Mouse (Mus musculus): ENCODE data around the gene Tmem210.

The Tmem210 gene

DNA sequence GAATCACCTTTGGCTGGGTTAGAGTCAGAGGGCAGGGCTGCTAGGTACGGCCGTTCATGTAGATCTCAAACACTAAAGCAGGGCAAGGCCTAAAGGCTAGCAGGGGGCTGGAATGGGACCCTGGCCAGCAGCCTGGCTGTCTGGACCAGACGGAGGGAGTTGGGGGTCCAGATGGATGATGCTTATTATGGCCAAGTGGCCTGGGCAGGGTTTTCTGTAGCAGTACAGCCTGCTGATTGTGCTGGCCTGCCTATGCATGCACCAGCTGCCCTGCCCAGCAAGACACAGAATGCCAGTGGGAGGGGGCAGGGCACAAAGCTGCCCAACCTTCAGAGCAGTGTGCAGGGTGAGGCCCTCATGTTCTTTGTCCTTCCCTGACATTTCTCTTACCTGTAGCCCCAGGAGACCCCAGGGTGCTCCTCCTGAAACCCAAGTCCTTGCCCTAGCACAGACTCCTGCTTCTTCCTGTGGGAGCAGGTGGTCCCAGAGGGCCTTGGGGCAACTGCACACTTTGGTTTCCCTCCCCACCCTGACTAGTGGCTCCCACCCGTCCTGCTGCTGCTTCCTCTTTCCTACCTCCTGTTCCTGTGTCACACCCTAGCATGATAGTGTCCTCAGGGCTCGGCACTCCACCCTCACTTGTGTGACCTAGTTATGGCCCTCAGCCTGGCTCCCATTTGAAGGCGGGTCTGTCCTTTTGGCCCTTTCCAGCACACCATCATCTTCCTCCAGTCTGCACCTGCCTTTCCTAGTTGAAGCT is 21.9 kb upstream of the Tmem210 start:
- DNase-seq, result peak; percentile 61

DNA sequence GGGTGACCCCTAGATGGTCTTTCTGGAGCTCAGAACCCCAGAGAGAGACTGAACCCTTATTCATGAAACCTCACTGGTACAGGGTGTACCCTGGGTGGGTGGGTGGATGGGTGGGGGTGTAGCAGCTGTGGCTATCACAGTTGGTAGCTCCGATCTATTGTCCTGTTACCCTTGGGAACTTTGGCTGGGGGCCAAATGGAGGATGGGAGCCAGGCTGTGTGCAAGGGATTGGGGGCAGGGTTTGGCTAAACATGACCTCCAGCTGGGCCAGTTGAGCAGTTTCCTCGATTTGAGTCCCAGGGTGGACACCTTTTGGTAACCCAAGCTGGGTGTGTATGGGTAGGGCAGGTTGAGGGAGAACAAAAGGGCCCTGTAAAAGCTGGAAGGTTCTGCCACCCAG is 21.2 kb upstream of the Tmem210 start:
- DNase-seq, result peak; percentile 79

DNA sequence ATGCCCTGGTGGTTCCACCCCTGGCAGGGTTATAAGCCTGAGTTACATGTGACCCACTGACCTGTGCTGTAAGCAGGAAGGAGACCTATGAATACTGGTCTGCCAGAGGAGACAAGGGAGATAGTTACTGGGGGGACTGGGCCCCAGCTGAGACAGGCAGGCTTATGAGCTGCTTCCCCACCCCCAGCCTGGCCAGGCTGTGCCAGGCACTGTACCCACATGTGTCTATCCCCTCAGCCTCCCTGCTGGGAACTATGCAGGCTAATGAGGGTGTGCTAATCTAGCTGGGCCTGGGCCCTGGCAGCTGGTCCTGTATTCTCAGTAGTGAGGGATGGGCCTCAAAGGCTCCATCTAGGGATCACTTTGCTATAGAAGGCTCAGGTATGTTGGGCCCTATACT is 20.7 kb upstream of the Tmem210 start:
- DNase-seq, result no peak

DNA sequence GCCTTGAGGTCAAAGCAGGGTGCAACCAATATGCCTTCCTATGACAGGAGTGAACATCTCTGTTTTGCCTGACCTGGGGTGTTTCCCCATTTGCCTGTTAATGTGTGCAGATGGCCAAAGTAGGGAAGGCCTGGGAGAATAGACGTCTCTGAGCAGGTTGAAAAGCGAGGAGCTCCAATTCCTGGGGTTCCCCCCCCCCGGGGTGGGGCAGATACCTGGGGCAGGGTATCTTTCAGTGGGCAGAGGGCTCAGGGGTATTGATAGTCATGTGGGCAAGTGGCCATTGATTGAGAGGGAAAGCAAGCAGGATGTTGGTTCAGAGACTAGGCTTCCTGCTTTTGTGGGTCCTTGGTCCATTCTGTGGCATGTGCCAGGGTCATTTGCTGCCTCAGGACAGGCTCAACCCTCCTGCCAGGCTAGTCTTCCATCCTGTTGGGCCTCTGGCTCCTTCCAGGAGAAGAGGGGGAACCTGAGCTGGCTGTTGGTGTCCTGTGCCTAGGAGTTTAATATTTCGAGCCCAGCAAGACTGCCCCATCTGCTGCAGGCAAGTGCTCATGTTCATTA is 20.1 kb upstream of the Tmem210 start:
- DNase-seq, result no peak

DNA sequence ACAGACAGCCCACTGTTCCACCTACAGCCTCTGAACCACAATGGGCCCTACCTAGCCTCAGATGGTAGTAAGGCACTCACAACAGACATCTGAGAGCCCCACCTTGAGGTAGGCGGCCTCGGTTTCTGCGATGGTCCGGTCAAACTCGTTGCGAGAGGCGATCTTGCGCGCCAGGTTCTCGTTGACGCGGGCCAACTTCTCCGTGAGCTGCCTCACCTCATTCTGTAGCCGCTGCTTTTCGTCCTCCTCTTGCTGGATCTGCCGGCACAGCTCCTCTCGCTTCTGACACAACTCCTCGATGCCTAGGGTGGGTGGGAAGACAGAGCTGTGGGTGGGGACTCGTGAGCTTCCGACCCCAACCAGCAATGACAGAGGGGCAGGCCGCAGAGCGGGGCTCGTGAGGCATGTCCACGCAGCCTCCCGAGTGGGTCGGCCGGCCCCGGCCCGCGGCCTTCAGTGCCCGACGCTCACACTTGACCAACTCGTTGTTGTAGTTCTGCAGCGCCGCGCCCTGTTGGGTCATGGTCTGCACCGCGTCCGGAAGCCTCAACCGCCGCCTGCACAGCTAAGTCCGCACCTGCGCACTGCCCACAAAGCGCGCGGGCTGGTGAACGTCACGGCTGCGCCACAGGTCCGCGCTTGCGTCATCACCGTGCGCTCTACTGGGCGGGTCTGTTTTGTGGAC is 16.0 kb upstream of the Tmem210 start, which contains the start of the genes Ssna1 and Anapc2:
Gene Ssna1, minus strand, starts transcription at position 612 of the 685 bp plus-strand sequence.
Gene Anapc2, plus strand, starts transcription at position 652 of the 685 bp plus-strand sequence.
- peak; percentile 98 for DNase-seq

DNA sequence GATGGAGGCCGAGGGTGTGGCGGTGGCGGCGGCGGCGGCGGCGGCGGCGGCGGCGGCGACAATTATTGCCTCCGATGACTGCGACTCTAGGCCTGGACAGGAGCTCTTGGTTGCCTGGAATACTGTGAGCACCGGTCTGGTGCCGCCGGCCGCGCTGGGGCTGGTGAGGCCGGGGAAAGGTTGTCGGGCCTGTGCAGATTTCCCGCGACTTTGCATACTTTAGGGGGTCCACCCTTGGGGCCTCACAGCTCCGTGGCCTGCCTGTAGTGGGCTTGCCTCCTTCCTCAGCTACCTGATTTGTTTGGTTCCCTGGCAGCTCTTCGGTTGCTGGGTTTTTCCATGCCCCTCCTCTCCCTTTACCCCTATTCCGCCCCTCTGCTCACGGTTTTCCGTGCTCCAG is 15.4 kb upstream of the Tmem210 start:
- DNase-seq, result no peak

DNA sequence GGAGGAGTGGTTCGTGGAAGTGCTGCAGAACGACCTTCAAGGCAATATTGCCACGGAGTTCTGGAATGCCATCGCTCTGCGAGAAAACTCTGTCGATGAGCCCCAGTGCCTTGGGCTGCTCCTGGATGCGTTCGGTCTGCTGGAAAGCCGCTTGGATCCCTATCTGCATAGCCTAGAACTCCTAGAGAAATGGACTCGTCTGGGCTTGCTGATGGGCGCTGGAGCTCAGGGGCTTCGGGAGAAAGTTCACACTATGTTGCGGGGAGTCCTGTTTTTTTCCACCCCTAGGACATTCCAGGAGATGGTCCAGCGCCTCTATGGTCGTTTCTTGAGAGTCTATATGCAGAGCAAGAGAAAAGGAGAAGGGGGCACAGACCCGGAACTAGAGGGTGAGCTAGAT is 14.9 kb upstream of the Tmem210 start:
- DNase-seq, result no peak

DNA sequence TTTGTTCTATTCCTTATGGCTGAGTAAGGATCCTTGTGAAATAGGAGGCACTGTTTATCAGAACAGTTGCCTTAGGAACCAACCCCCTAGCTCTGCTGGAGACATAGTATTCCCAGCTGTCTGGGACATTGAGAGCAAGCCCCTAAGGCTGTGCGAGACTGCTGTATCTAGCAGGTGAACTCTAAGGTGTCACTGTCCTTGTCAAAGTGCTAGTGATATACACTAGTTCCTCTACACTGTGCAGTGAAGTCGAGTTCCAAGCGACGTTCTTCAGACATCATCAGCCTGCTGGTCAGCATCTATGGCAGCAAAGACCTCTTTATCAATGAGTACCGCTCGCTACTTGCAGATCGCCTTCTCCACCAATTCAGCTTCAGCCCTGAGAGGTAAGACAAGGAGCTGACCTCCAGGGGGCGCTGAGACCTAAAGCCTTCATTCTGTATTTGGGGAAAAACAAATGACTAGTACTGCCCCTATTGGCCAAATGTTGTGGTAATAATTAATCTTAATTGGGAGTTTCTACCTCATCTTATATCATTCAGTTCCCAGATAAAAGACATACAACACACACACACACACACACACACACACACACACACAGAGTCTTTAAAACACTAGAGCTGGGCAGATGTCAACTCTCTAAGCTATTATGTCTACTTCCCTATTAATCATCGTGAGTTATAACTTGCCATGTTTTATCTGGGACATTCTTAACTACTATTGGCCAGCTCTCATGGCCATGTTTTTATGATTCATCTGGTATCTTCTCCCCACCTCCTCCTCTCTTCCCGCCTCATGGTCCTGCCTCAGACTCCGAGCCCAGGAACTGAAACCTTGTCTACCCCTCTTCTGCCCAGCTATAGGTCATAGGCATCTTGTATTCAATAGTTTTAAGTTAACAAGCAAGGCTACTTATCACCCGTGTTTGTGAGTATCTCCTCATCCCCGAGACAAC is 8.7 kb upstream of the Tmem210 start:
- DNase-seq, result peak; percentile 92

DNA sequence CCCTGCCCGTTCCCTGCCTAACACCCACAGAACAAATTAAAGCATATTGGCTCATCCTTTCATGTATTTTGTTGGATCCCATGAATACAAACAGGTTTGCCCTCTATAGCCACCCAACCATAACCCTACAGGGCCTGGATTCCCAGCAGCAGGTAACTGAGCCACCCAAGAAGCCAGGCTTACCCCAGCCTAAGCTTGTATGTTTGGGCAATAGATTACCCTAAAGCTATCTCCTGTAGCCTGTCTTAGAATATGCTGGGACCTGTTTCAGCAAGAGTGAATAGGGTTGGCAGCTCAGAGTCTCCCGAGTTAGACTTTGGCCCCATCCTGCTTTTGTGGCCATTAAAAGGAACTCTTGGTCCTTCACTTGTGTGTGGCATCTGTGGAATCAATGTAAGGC is 2.4 kb upstream of the Tmem210 start:
- DNase-seq, result no peak

DNA sequence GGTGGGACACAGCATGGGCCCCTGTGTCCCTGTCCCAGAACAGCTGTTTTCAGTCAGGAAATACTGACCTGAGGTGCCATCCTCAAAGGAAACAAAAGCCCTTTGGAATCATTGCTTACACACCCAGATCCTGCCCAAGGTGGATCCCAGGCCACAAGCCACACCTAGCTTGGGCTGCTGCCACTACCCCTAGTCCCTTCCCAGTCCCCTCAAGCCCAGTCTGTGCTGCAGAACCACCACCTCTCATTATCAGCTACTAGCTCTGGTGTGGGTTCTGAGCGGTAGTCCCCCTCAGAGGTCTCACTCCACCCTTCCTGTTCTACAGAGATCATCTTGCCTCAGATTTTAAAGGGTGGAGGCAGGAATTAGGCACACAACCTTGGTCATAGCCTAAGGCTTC is 1.6 kb upstream of the Tmem210 start:
- DNase-seq, result no peak

DNA sequence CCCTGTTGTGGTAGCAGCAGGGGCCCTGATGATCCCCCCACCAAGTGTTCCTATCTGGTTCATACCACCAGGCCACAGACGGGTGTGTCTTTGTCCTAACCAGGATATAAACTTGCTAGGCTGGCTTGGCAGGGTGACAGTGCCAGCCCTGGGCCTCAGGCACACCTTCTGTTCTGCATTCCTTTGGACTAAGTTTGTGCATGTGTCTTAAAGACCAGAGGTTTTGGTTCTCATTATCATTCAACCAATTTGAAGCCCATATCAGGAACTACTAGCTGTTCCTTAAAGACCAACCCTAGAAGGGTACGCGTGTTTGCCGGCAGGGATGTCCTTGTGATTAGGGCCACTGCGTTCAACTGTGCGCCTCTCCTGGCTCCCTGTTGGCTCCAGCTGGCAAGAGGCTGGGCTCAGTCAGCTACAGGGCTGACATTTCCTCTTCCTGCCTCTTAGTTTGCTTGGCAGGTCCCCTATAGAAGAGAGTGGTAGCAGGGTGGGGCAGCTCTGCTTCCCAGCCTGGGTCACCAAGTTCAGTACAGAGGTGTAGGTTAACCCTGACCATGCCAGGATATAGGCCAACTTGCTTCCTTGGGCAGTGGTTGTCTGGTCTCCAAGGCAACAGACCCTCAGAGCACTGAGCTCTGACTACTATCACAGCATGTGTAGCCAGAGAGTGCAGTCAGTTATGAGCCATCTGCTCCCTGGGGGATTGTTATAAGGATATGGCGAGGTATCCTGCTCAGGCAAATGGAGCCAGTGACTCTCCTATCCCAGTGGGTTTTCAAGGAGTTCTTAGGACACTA is 908 bp upstream of the Tmem210 start:
- peak; percentile 44 for DNase-seq

DNA sequence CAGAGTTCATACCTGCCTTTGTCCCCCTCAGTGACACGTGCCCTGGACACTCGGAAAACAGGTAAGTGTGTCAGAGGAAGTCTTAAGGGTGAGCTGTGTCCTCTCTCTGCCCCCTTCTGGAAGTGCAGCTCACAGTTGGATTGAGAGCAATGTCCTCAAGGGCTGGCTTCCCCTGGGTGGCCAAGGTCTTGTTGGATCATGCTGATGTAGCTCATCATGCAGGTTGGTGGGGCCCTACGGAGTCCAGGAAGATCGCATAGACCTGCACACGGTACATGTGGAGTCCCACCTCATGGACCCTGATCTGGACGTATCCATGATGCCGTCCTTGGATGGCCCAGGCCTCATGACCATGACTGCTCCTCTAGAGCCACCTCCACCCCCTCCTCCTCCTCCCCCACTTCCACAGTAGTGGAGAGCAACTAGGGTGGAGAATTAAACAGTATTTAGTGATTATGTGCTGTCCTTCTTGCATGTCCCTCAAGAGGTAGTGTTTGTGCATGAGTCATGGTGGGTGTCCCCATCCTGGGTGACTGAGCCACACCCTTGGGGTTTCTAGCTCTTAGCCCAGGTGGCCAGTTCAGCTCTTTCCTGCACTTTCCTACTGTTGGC is 895 bp downstream of the Tmem210 start:
- no peak for DNase-seq

DNA sequence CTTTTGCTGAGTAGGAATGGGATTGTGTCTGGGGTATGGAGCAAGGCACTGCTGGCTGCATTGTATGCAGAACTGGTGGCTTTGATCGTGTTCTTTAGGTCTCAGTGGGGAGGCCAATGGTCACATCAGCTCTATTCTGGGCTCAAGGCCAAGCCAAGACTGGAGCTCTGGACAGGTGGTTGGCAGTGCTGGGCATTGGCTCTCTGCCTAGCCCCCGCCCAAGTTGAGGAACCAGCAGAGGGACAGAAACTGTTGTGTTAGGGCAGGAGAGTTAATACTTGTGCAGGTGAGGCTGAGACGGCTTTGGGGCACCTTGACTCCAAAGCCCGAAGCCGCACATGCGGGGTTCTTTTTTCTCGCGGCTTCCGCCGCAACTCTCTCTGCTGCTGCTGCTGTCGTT is 1.7 kb downstream of the Tmem210 start, which contains the start of gene Lrrc26:
Gene Lrrc26, plus strand, starts transcription at position 265 of the 400 bp plus-strand sequence.
- DNase-seq, result peak; percentile 72

DNA sequence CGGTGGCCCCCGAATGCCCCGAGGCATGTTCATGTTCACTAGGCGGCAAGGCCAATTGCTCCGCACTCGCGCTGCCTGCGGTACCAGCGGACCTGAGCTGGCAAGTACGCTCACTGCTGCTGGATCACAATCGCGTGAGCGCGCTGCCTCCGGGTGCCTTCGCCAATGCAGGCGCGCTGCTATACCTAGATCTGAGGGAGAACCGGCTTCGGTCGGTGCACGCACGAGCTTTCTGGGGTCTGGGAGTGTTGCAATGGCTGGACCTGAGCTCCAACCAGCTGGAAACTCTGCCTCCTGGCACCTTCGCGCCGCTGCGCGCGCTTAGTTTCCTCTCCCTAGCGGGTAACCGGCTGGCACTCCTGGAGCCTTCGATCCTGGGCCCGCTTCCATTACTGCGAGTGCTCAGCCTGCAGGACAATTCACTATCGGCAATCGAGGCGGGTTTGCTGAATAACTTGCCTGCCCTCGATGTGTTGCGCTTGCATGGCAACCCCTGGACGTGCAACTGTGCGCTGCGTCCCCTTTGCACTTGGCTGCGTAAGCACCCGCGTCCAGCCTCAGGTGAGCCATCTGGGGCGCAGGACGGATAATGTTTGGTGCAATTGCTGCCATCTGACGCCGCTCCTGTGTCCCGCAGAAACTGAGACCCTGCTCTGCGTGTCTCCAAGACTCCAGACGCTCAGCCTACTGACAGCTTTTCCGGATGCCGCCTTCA is 2.3 kb downstream of the Tmem210 start:
- DNase-seq, result no peak

DNA sequence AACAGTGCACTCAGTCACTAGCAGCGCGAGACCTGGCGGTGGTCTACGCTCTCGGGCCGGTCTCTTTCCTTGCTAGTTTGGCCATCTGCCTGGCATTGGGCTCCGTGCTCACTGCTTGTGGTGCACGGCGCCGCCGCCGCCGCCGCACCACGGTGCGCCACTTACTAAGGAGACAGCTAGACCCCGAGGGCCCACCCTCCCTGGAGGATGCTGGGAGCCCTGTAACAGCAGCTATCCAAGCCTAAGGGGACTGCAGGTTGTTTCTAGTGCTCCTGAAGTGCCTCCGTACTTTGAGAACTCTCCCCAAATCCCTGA is 2.8 kb downstream of the Tmem210 start:
- no peak for DNase-seq

DNA sequence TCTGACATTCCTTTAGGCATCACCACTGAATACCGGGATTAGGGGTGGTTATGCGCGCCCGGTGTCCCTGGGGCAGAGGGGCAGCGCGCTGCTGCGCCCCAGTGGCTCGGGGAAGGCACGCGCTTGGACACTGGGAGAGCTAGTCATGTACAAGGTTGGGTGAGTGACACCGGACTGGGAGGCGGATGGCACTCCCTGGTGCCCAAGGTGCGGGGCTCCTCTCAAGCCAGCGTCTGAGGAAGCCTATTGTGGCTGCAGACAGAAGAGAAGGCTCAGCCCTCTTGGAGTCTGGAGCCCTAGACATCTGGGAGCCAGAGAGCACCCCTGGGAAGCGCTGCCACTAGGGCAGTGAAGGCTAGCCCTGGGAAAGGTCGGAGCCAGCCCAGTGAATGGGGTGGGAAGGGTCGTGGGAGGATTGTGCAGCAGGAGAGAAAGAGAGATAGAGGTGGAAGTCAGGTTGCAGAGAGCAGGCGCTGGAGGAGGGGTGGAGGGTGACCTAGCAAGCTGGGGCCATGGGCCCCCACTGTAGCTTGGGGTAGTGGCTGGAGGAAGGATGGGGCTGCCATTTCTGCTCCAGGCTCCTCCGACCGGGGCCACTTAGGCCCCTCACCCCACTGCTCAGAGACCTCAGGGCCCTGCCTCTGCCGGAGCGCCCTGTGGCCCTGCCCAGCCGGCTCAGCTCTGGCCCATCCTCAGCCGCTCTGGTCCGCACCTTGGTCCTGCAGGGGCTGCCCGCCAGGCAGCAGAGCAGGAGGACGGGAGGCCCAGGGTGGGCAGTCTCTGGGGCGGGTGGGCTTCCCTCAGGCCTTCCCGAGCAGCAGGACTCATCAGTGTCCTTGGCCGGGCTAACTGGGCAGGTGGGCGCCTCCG is 3.5 kb downstream of the Tmem210 start:
- no peak for DNase-seq

DNA sequence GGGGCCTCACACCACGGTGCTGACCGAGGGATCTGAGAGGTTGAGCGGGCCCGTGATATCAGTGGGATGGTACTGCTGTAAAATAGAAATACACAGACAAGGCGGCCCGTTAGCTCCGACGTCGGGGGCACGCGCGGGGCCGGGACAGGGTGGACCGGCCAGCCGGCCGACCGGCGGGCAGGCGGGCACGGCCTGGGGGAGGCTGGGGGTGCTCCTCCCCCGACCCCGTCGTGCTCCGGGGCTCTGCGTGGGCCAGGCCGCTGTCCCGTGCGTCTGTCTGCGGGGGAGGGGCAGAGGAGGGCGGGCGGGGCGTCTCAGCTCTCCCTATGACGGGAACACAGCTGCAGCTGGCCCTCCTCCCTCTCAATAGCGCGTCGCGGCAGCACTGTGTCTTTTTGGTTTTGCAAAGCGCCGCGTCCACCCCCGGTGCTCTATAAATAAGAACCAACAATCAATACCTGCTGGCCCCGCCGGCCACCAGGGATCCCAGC is 4.2 kb downstream of the Tmem210 start:
- DNase-seq, result no peak

DNA sequence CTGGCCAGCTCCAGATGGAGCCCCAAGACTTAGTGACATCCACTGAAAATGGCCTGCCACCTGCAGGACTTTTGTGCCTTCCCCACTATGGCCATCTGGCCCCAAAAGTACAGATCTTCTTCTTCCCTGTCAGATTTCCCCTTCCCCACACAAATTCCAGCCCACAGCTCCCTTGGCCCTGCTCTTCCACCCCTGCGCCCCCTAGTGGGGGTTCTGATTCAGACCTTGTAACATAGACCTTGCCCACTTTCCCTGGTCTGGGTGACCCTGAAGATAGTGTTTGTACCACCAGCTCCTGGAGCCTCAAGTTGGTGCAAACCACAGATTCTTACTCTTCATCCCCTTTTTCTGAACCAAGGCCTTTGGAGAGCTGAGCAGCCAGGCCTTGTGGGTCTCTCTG is 4.9 kb downstream of the Tmem210 start:
- peak; percentile 68 for DNase-seq

DNA sequence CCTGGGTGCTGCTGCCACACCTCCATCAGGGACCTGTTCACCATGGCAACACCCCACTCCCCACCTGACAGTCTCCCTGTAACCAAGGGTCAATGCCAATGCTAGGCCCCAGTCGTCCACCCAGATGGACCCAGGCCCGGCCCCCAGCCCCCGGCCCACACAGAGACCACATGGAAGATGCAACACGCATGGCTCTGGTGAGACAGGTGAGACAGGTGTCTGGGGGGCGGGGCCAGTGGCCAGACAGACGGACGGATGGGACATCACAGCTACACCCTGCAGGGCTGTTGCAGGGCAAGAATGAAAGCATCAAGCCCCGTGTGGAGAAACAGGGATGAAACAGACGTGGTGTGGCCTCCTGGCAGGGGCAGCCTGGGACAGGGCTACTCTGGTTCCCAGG is 5.8 kb downstream of the Tmem210 start:
- DNase-seq, result no peak

DNA sequence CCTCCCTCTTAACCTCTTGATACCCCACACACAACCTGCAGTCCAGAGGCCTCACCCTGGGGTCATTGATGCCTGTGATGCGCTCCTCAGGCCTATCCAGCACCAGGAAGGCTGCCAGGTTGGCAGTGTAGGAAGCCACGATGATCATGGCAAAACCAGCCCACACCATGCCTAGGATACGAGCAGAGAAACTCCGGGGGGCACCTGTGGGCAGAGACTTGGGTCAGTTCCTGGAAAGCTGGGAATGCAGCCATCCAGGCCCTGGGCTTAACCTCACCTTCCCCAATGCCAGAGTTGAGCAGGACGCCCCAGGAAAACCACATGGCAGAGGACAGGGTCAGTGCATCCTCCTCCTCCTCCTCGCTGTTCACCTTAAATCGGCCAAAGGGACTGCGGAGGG is 9.1 kb downstream of the Tmem210 start:
- no peak for DNase-seq
